Mouse (Mus musculus): Measurements from ENCODE around the gene Tram1l1. TPM values are rescaled to one million over a fixed set of nuclear protein-coding genes. Genes with fewer than 3 reads are reported as not detected.
"Not testable (repeated sequence)": the region's sequence is repeated elsewhere in the genome, so short reads cannot be mapped to it uniquely, and the experiment has no call there.

Gene Tram1l1
- 31.5 and 32.0 TPM in 2 replicates for polyA plus RNA-seq (2015; fragmentation: Nextera tagmentation; extraction: Ambion mirVana)

GRCm38 (mm10) chr3:124320821-124321576 lies at the start of gene Tram1l1:
Gene Tram1l1 (plus strand): TSS chr3:124320855.
- Histone ChIP-seq H3K27me3 (no peaks in the 10 kb centered on the region), H3K36me3 (ENCODE audit: poor library complexity, severe bottlenecking) (0 out of 2 replicates have a peak, but pooled peaks cover 6% of the 10 kb centered on the region), H3K9ac (peak within 1 kb of the TSS; percentile 78), H3K4me1 (peaks cover 24% of the 10 kb centered on the region), H3K27ac (peak within 1 kb of the TSS; percentile 86), H3K9me3 (replicated peaks) (no peaks in the 10 kb centered on the region), H3K4me2 (peak within 1 kb of the TSS; percentile 77), H3K4me3 (peak within 1 kb of the TSS; percentile 57)
- peak; percentile 97 for ATAC-seq
- 2% methylated on average over 53 of the region's 53 CpGs for WGBS

GRCm38 (mm10) chr3:124271229-124271628 lies 49.4 kb upstream of the Tram1l1 start:
- H3K4me1 ChIP-seq: peaks cover 12% of the 10 kb centered on the region
- H3K27ac ChIP-seq: no peak overlapping the region
- ATAC-seq: no peak
- no peak overlapping the region for H3K4me2 ChIP-seq
- H3K9ac ChIP-seq: no peak overlapping the region
- H3K27me3 ChIP-seq: no peaks in the 10 kb centered on the region
- no peak overlapping the region for H3K4me3 ChIP-seq
- H3K36me3 ChIP-seq (ENCODE audit: poor library complexity, severe bottlenecking): no peaks in the 10 kb centered on the region
- H3K9me3 ChIP-seq (replicated peaks): no peaks in the 10 kb centered on the region
- WGBS: 23% methylated on average over 4 of the region's 4 CpGs

- H3K27ac ChIP-seq: no peak overlapping the region
- H3K9ac ChIP-seq: no peak overlapping the region
- ATAC-seq: no peak
- H3K27me3 ChIP-seq: no peaks in the 10 kb centered on the region
- H3K36me3 ChIP-seq (ENCODE audit: poor library complexity, severe bottlenecking): no peaks in the 10 kb centered on the region
- H3K9me3 ChIP-seq (replicated peaks): no peaks in the 10 kb centered on the region
- no peak overlapping the region for H3K4me3 ChIP-seq
- H3K4me1 ChIP-seq: peaks cover 9% of the 10 kb centered on the region
- WGBS: 52% methylated on average over 3 of the region's 3 CpGs
- H3K4me2 ChIP-seq: no peak overlapping the region
Measured at GRCm38 (mm10) chr3:124271668-124272067, 49.0 kb upstream of the Tram1l1 start.

GRCm38 (mm10) chr3:124272465-124273089 lies 48.1 kb upstream of the Tram1l1 start:
- no peaks in the 10 kb centered on the region for H3K9me3 ChIP-seq (replicated peaks)
- H3K36me3 ChIP-seq (ENCODE audit: poor library complexity, severe bottlenecking): no peaks in the 10 kb centered on the region
- no peaks in the 10 kb centered on the region for H3K27me3 ChIP-seq
- no peak overlapping the region for H3K27ac ChIP-seq
- peaks cover 5% of the 10 kb centered on the region; the same call in 1 of the 2 replicates for H3K4me1 ChIP-seq
- peak; percentile 36; the same call in 1 of the 2 replicates for ATAC-seq
- H3K4me2 ChIP-seq: no peak overlapping the region
- 46% methylated on average over 2 of the region's 2 CpGs for WGBS
- no peak overlapping the region for H3K4me3 ChIP-seq
- H3K9ac ChIP-seq: no peak overlapping the region

- not testable (repeated sequence) for H3K4me1 ChIP-seq; H3K9ac ChIP-seq; H3K4me3 ChIP-seq; H3K27ac ChIP-seq; H3K9me3 ChIP-seq (replicated peaks); H3K27me3 ChIP-seq; H3K4me2 ChIP-seq; H3K36me3 ChIP-seq (ENCODE audit: poor library complexity, severe bottlenecking)
- 10% methylated on average over 13 of the region's 13 CpGs for WGBS
- peak; percentile 60 for ATAC-seq
Measured at GRCm38 (mm10) chr3:124274928-124275609, 45.6 kb upstream of the Tram1l1 start.

- not testable (repeated sequence) for H3K27ac ChIP-seq; H3K4me3 ChIP-seq; H3K9ac ChIP-seq; ATAC-seq; H3K4me1 ChIP-seq; H3K9me3 ChIP-seq (replicated peaks); H3K36me3 ChIP-seq (ENCODE audit: poor library complexity, severe bottlenecking); H3K4me2 ChIP-seq; H3K27me3 ChIP-seq
- WGBS: 45% methylated on average over 7 of the region's 7 CpGs
Measured at GRCm38 (mm10) chr3:124288936-124289335, 31.7 kb upstream of the Tram1l1 start.

GRCm38 (mm10) chr3:124319254-124319653 lies 1.4 kb upstream of the Tram1l1 start:
- H3K27me3 ChIP-seq: no peaks in the 10 kb centered on the region
- H3K36me3 ChIP-seq (ENCODE audit: poor library complexity, severe bottlenecking): 0 out of 2 replicates have a peak, but pooled peaks cover 6% of the 10 kb centered on the region
- no peak overlapping the region for H3K4me2 ChIP-seq
- peaks cover 24% of the 10 kb centered on the region for H3K4me1 ChIP-seq
- no peak for ATAC-seq
- no peak overlapping the region for H3K9ac ChIP-seq
- no peaks in the 10 kb centered on the region for H3K9me3 ChIP-seq (replicated peaks)
- H3K4me3 ChIP-seq: no peak overlapping the region
- no peak overlapping the region for H3K27ac ChIP-seq
- 67% methylated on average over 4 of the region's 4 CpGs for WGBS

GRCm38 (mm10) chr3:124320398-124320797 lies 257 bp upstream of the Tram1l1 start:
- Histone ChIP-seq H3K9me3 (replicated peaks) (no peaks in the 10 kb centered on the region), H3K4me1 (peaks cover 24% of the 10 kb centered on the region), H3K4me2 (peak overlapping the region; percentile 77), H3K36me3 (ENCODE audit: poor library complexity, severe bottlenecking) (0 out of 2 replicates have a peak, but pooled peaks cover 6% of the 10 kb centered on the region), H3K27me3 (no peaks in the 10 kb centered on the region), H3K27ac (peak overlapping the region; percentile 86), H3K4me3 (peak overlapping the region; percentile 57), H3K9ac (peak overlapping the region; percentile 78)
- 14% methylated on average over 2 of the region's 2 CpGs for WGBS
- ATAC-seq: peak; percentile 48

GRCm38 (mm10) chr3:124346445-124346844 lies 25.8 kb downstream of the Tram1l1 start:
- ATAC-seq: no peak
- no peak overlapping the region for H3K4me3 ChIP-seq

GRCm38 (mm10) chr3:124357533-124357932 lies 36.9 kb downstream of the Tram1l1 start:
- Histone ChIP-seq H3K27ac (no peak overlapping the region), H3K27me3 (no peaks in the 10 kb centered on the region), H3K4me1 (no peaks in the 10 kb centered on the region), H3K4me3 (no peak overlapping the region), H3K36me3 (ENCODE audit: poor library complexity, severe bottlenecking) (no peaks in the 10 kb centered on the region), H3K9me3 (replicated peaks) (no peaks in the 10 kb centered on the region), H3K4me2 (no peak overlapping the region), H3K9ac (no peak overlapping the region)
- ATAC-seq: no peak
- 91% methylated on average over 3 of the region's 3 CpGs for WGBS

More at GRCm38 (mm10) chr3:124346445-124346844, 25.8 kb downstream of the Tram1l1 start:
- no peak overlapping the region for H3K4me2 ChIP-seq
- H3K27me3 ChIP-seq: no peaks in the 10 kb centered on the region
- H3K36me3 ChIP-seq (ENCODE audit: poor library complexity, severe bottlenecking): no peaks in the 10 kb centered on the region
- H3K9me3 ChIP-seq (replicated peaks): no peaks in the 10 kb centered on the region
- H3K27ac ChIP-seq: no peak overlapping the region
- H3K4me1 ChIP-seq: no peaks in the 10 kb centered on the region
- H3K9ac ChIP-seq: no peak overlapping the region

GRCm38 (mm10) chr3:124372031-124372430 lies 51.4 kb downstream of the Tram1l1 start:
- Histone ChIP-seq H3K27ac (no peak overlapping the region), H3K27me3 (no peaks in the 10 kb centered on the region), H3K4me3 (no peak overlapping the region), H3K9ac (no peak overlapping the region), H3K4me2 (no peak overlapping the region), H3K9me3 (replicated peaks) (no peaks in the 10 kb centered on the region), H3K36me3 (ENCODE audit: poor library complexity, severe bottlenecking) (no peaks in the 10 kb centered on the region), H3K4me1 (no peaks in the 10 kb centered on the region)
- WGBS: 84% methylated on average over 2 of the region's 2 CpGs
- ATAC-seq: no peak

Measured in forebrain, embryonic 13.5 days (tissue).